Mouse (Mus musculus) midbrain, postnatal 0 days (tissue): ENCODE data around the gene Slc38a9. TPM values are rescaled to one million over a fixed set of nuclear protein-coding genes. Genes with fewer than 3 reads are reported as not detected.

Experiments used
- ATAC-seq: fragments of 200-750 bp; cut with Nextera tagmentation; 2 replicates; pipeline ENCODE4 v1.8.0; 2017; ENCODE audit warnings: moderate number of reproducible peaks, mild to moderate bottlenecking, moderate TSS enrichment, moderate library complexity; ENCODE audit not compliant: low FRiP score
- DNase-seq: peaks from one replicate; pipeline ENCODE4 v3.0.0-alpha.2; 2015; ENCODE audit warnings: low spot score
- H3K27ac ChIP-seq: fragments of 300-500 bp; sonication (generic); 2 replicates; pipeline ENCODE4 v1.5.1; 2014; ENCODE audit warnings: low read depth, mild to moderate bottlenecking, low read length, mixed read lengths
- H3K27me3 ChIP-seq: fragments of 300-500 bp; sonication (generic); 2 replicates; pipeline ENCODE4 v1.6.1; 2014; ENCODE audit warnings: low read length, control low read depth, mixed read lengths; ENCODE audit not compliant: insufficient read depth
- H3K36me3 ChIP-seq: fragments of 300-500 bp; sonication (generic); 2 replicates; pipeline ENCODE4 v1.6.1; 2014; ENCODE audit warnings: low read length, control low read depth, mixed read lengths; ENCODE audit not compliant: insufficient read depth
- H3K4me1 ChIP-seq: fragments of 300-500 bp; sonication (generic); 2 replicates; pipeline ENCODE4 v1.6.1; 2014; ENCODE audit warnings: mild to moderate bottlenecking, control low read depth, antibody characterized with exemption, low read length, mixed read lengths; ENCODE audit not compliant: insufficient read depth
- H3K4me2 ChIP-seq: fragments of 300-500 bp; sonication (generic); 2 replicates; pipeline ENCODE4 v1.6.1; 2014; ENCODE audit warnings: low read depth, mild to moderate bottlenecking, low read length, mixed read lengths; ENCODE audit not compliant: poor library complexity, severe bottlenecking
- H3K4me3 ChIP-seq: fragments of 300-500 bp; sonication (generic); 2 replicates; pipeline ENCODE4 v1.5.1; 2014; ENCODE audit warnings: low read depth, mild to moderate bottlenecking, low read length, moderate library complexity
- H3K9ac ChIP-seq: fragments of 300-500 bp; sonication (generic); replicated peaks from 2 replicates; pipeline ENCODE4 v1.6.1; 2014; ENCODE audit warnings: mild to moderate bottlenecking, low read length, moderate library complexity, mixed read lengths; ENCODE audit not compliant: poor library complexity, severe bottlenecking
- H3K9me3 ChIP-seq: fragments of 300-500 bp; sonication (generic); 2 replicates; pipeline ENCODE4 v1.6.1; 2016; ENCODE audit warnings: low read length, control low read depth
- CTCF ChIP-seq: IDR thresholded peaks from 2 replicates; pipeline ENCODE4 v1.5.1; 2016; ENCODE audit warnings: antibody characterized with exemption, mild to moderate bottlenecking
- WGBS: fragments of 180-500 bp; shearing (Covaris S2); extraction: QIAGEN DNeasy Blood & Tissue Kit; methylation state at CpG from one replicate; pipeline ENCODE4 v1.1.7; 2014; 5-methylcytosine and 5-hydroxymethylcytosine counted together
- polyA plus RNA-seq: library from polyadenylated mRNA; unstranded; fragments of >200 nt; fragmentation: Nextera tagmentation; extraction: Ambion mirVana; gene quantifications from 2 replicates; pipeline ENCODE4 v1.2.1, GENCODE M21; 2015
- total RNA-seq: library from RNA; depleted of rRNA; stranded (reverse); fragments of >200 nt; gene quantifications from 2 replicates; pipeline ENCODE4 v1.2.3, GENCODE M21; 2014

Slc38a9 gene
- total and polyA plus RNA-seq, 2 experiments from 2014 or later, result 10.8 to 14.4 TPM

- no peak for TF ChIP-seq CTCF
- no peaks in the 10 kb centered on the region for H3K36me3 ChIP-seq
- H3K4me3 ChIP-seq, result no peak overlapping the region
- ATAC-seq (no peak), DNase-seq (no peak)
- no peak overlapping the region for H3K9ac ChIP-seq
- H3K27me3 ChIP-seq, result no peaks in the 10 kb centered on the region
- no peak overlapping the region for H3K27ac ChIP-seq
- peaks cover 15% of the 10 kb centered on the region for H3K9me3 ChIP-seq
- H3K4me1 ChIP-seq, result no peaks in the 10 kb centered on the region
- 82% methylated on average over 10 of the region's 10 CpGs for WGBS
- H3K4me2 ChIP-seq, result no peak overlapping the region
Observed at GRCm38 (mm10) chr13:112763531-112764091, 103.1 kb downstream of the Slc38a9 start.

GRCm38 (mm10) chr13:112764556-112764955 is 104.0 kb downstream of the Slc38a9 start:
- no peak overlapping the region for H3K4me3 ChIP-seq
- H3K36me3 ChIP-seq, result no peaks in the 10 kb centered on the region
- no peak overlapping the region for H3K4me2 ChIP-seq
- TF ChIP-seq CTCF, result no peak
- no peak overlapping the region for H3K27ac ChIP-seq
- DNase-seq, result no peak
- no peaks in the 10 kb centered on the region for H3K4me1 ChIP-seq
- no peak for ATAC-seq
- WGBS, result 71% methylated on average over 5 of the region's 5 CpGs
- peaks cover 15% of the 10 kb centered on the region for H3K9me3 ChIP-seq
- H3K27me3 ChIP-seq, result no peaks in the 10 kb centered on the region
- no peak overlapping the region for H3K9ac ChIP-seq

- DNase-seq (no peak), ATAC-seq (no peak)
- H3K4me2 ChIP-seq, result no peak overlapping the region
- no peak overlapping the region for H3K9ac ChIP-seq
- no peak overlapping the region for H3K27ac ChIP-seq
- no peaks in the 10 kb centered on the region for H3K27me3 ChIP-seq
- H3K4me3 ChIP-seq, result no peak overlapping the region
- no peak for TF ChIP-seq CTCF
- no peaks in the 10 kb centered on the region for H3K4me1 ChIP-seq
- peaks cover 15% of the 10 kb centered on the region for H3K9me3 ChIP-seq
- H3K36me3 ChIP-seq, result no peaks in the 10 kb centered on the region
- WGBS, result 89% methylated on average over 3 of the region's 3 CpGs
Observed at GRCm38 (mm10) chr13:112765654-112766053, 105.1 kb downstream of the Slc38a9 start.

GRCm38 (mm10) chr13:112770528-112771328 is 110.2 kb downstream of the Slc38a9 start:
- Histone ChIP-seq H3K36me3 (no peaks in the 10 kb centered on the region), H3K27me3 (no peaks in the 10 kb centered on the region), H3K4me1 (no peaks in the 10 kb centered on the region), H3K9me3 (peaks cover 15% of the 10 kb centered on the region), H3K27ac (no peak overlapping the region), H3K4me3 (no peak overlapping the region), H3K4me2 (no peak overlapping the region), H3K9ac (no peak overlapping the region)
- ATAC-seq (peak; percentile 65; the same call in 1 of the 2 replicates), DNase-seq (peak; percentile 53)
- TF ChIP-seq CTCF, result no peak
- WGBS, result 31% methylated on average over 11 of the region's 11 CpGs

- Histone ChIP-seq H3K9me3 (peaks cover 8% of the 10 kb centered on the region), H3K36me3 (no peaks in the 10 kb centered on the region), H3K27ac (no peak overlapping the region), H3K9ac (no peak overlapping the region), H3K27me3 (no peaks in the 10 kb centered on the region), H3K4me3 (no peak overlapping the region), H3K4me2 (no peak overlapping the region), H3K4me1 (no peaks in the 10 kb centered on the region)
- WGBS, result 43% methylated on average over 15 of the region's 15 CpGs
- no peak for DNase-seq
- no peak for TF ChIP-seq CTCF
- ATAC-seq, result no peak
Observed at GRCm38 (mm10) chr13:112771447-112772208, 111.1 kb downstream of the Slc38a9 start.
